Mouse (Mus musculus): ENCODE measurements around the gene St5. TPM values are rescaled to one million over a fixed set of nuclear protein-coding genes. Genes with fewer than 3 reads are reported as not detected.

Gene St5
- polyA plus RNA-seq, 2 experiments from 2014 or later, result 1.8 to 3.9 TPM

- ATAC-seq, result no peak
These were observed 67.2 kb downstream of the St5 start for GRCm38 (mm10) chr7:109636086-109636792.

- no peak for ATAC-seq
These were observed 69.9 kb downstream of the St5 start for GRCm38 (mm10) chr7:109633404-109634085.

- no peak for ATAC-seq
These were observed 72.1 kb downstream of the St5 start for GRCm38 (mm10) chr7:109631330-109631729.

- no peak for ATAC-seq
These were observed 73.3 kb downstream of the St5 start for GRCm38 (mm10) chr7:109629871-109630778.

GRCm38 (mm10) chr7:109628935-109629609 is 74.3 kb downstream of the St5 start:
- ATAC-seq, result no peak

DNA sequence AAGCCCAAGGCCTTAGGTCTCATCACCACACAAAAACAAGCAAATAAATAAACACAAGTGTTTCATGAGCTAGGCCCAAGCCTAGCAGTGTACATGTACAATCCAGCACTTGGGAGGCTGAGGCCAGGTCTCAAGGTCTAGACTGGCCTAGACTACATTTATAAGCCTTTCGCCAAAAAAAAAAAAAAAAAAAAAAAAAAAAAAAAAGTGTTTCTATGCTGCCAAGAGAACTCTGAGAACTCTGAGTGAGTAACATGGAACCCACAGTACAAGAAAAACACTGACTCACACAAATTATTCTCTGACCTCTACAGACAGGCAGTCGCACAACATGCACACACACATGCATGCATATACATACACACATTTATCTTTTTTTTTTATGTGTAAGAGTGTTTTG is 75.6 kb downstream of the St5 start:
- ATAC-seq, result no peak

- no peak for ATAC-seq
These were observed 81.1 kb downstream of the St5 start for GRCm38 (mm10) chr7:109622234-109622838.

DNA sequence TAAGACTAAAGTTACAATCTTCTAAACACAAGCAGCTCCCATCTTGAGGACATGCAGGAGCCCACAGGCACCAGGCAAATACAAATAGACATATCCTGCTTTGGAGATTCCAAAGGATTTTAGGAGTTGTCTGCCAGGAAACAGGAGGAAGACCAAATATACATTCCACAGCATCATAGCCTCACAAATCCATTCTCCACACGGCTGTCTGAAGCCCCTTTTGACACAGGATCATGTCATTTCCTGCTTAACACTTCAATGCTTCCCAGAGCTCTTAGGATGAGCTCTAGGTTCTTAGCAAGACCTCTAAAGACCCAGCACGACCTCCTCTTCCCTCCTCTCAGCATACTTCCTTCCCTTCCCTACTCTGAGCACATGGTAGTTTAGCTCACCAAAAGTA is 82.4 kb downstream of the St5 start:
- ATAC-seq, result no peak

DNA sequence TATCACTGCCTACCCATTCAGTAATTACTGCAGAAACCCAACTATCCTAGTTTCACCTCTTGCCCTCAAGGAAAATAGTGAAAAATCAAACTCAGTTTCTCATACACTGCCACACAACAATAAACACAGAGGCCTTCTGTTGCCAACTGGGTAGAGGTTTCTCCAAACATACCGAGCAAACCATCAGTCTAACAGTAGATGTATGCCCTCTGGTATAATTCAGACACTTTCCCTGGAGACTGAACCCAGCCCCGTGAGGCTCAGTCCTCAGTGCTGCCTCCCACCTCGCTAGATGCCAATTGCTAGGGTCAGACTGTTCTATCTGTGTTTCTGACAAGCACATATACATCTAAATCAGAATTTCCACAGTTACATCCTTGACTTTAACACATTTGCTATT is 83.1 kb downstream of the St5 start:
- ATAC-seq, result no peak

- ATAC-seq, result no peak
These were observed 84.7 kb downstream of the St5 start for GRCm38 (mm10) chr7:109618721-109619120.

DNA sequence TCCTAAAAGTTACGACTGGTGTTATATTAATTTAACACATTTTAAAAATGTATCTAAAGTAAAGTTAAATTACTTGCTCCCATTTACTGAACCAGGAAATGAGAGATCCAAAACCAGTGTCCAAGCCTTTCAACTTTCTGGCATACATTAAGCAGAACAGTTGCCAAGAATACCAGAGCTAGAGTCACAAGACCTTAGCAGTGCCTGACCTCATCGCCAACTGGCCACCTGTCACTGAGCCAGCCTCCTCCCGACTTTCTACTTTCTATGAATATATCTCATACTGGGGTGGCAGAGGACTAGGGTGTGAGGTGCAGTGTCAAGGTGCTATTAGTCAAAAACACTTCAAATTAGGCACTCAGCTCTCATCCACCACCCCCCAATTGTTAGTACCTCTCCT is 85.6 kb downstream of the St5 start:
- ATAC-seq, result no peak

- no peak for ATAC-seq
These were observed 87.1 kb downstream of the St5 start for GRCm38 (mm10) chr7:109616034-109616979.

GRCm38 (mm10) chr7:109615601-109616000 is 87.8 kb downstream of the St5 start:
- no peak for ATAC-seq

- no peak for ATAC-seq
These were observed 88.5 kb downstream of the St5 start for GRCm38 (mm10) chr7:109614939-109615338.

- ATAC-seq, result no peak
These were observed 89.8 kb downstream of the St5 start for GRCm38 (mm10) chr7:109613531-109614021.

- no peak for ATAC-seq
These were observed 90.4 kb downstream of the St5 start for GRCm38 (mm10) chr7:109613051-109613450.

DNA sequence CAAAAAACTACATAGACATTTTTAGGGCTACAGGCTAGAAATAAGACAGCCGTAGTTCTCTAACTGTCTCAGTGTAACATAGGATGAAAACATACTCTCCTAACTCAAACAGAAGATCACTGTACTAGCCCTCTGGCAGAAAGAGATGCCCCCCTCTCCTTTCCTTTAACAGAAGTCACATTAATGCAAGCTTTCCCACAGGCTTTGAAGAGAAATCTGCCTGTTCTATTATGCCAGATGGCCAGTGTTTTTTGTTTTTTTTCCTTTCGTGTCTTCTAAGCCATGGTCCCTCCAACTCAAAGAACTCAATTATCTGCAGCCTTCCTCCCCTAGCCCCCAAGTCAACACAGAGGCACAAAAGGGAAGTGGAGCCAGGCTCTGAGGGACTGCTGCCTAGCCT is 90.9 kb downstream of the St5 start:
- no peak for ATAC-seq

DNA sequence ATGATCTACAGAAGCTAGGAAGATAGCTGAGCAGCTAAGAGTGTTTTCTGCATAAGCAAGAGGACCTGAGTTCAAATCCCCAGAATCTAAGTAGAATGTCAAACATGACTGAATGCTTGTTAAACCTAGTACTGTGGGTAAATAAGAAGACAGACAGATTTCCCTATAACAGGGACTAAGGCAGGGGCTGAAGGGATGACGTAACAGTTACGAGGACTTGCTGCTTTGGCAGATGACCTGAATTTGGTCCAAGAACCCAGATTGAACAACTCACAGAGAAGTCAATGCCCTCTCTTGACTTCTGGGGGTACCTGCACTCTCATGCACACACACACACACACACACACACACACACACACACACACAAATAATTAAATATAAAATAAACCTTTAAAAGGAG is 93.1 kb downstream of the St5 start:
- no peak for ATAC-seq

- no peak for ATAC-seq
These were observed 93.7 kb downstream of the St5 start for GRCm38 (mm10) chr7:109609565-109610345.

DNA sequence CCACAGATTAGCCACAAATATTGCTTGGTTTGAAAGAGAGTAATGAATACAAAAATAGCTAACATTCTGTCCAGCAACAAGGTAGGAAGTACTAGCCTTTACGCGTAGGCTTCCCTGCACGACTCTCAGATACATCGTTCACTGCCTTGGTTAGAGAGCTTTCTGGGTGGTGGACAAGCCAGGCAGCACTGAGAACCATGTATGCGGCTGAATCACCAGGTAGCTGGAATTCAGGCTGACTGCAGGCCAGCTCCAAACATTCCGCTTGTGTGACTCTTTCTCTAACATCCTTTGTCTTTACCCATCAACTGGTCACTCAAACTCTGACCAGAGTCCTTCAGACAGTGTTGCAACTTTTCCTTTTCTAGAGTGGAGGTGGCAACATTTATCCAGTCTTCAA is 94.6 kb downstream of the St5 start:
- no peak for ATAC-seq

All from CD4-positive, CD25-positive, alpha-beta regulatory T cell, adult 4 months (primary cell).